Mouse (Mus musculus): ENCODE measurements at regions not wholly inside any gene's neighbourhood (a gene's known extent, or its start where the extent isn't known, plus 50 kb on each side); places are given as distances from the start of the nearest gene placed in this dataset.

GRCm38 (mm10) chr12:32628552-32628951 lies 190.8 kb upstream of the Nampt start:
- DNase-seq (ENCODE audit: low spot score): no peak
- 79% methylated on average over 1 of the region's 1 CpGs for WGBS

GRCm38 (mm10) chr12:32632935-32633334 lies 186.4 kb upstream of the Nampt start:
- ATAC-seq (ENCODE audit: low FRiP score): no peak
- Histone ChIP-seq H3K4me1 (ENCODE audit: insufficient read depth, low read length) (no peaks in the 10 kb centered on the region), H3K36me3 (ENCODE audit: insufficient read depth, low read length) (no peaks in the 10 kb centered on the region), H3K4me2 (ENCODE audit: low read depth, low read length, poor library complexity, severe bottlenecking) (no peak overlapping the region), H3K9ac (replicated peaks; ENCODE audit: low read length, poor library complexity, severe bottlenecking) (no peak overlapping the region), H3K9me3 (ENCODE audit: low read length) (no peaks in the 10 kb centered on the region), H3K27me3 (ENCODE audit: insufficient read depth, low read length) (no peaks in the 10 kb centered on the region), H3K4me3 (ENCODE audit: low read depth, low read length) (no peak overlapping the region), H3K27ac (ENCODE audit: low read depth, low read length) (no peak overlapping the region)
- TF ChIP-seq CTCF (IDR thresholded peaks at IDR 0.05): no peak
- WGBS: 35% methylated on average over 3 of the region's 3 CpGs
- DNase-seq (ENCODE audit: low spot score): peak; percentile 22

More at GRCm38 (mm10) chr12:32628552-32628951, 190.8 kb upstream of the Nampt start:
- Histone ChIP-seq H3K4me1 (ENCODE audit: insufficient read depth, low read length) (no peaks in the 10 kb centered on the region), H3K9ac (replicated peaks; ENCODE audit: low read length, poor library complexity, severe bottlenecking) (no peak overlapping the region), H3K4me3 (ENCODE audit: low read depth, low read length) (no peak overlapping the region), H3K27me3 (ENCODE audit: insufficient read depth, low read length) (no peaks in the 10 kb centered on the region), H3K4me2 (ENCODE audit: low read depth, low read length, poor library complexity, severe bottlenecking) (no peak overlapping the region), H3K27ac (ENCODE audit: low read depth, low read length) (no peak overlapping the region), H3K36me3 (ENCODE audit: insufficient read depth, low read length) (no peaks in the 10 kb centered on the region), H3K9me3 (ENCODE audit: low read length) (no peaks in the 10 kb centered on the region)
- no peak for ATAC-seq (ENCODE audit: low FRiP score)
- no peak for TF ChIP-seq CTCF (IDR thresholded peaks at IDR 0.05)

- ATAC-seq (ENCODE audit: low FRiP score) (no peak), DNase-seq (ENCODE audit: low spot score) (no peak)
- Histone ChIP-seq H3K27me3 (ENCODE audit: insufficient read depth, low read length) (no peaks in the 10 kb centered on the region), H3K9ac (replicated peaks; ENCODE audit: low read length, poor library complexity, severe bottlenecking) (no peak overlapping the region), H3K27ac (ENCODE audit: low read depth, low read length) (no peak overlapping the region), H3K4me2 (ENCODE audit: low read depth, low read length, poor library complexity, severe bottlenecking) (no peak overlapping the region), H3K36me3 (ENCODE audit: insufficient read depth, low read length) (no peaks in the 10 kb centered on the region), H3K9me3 (ENCODE audit: low read length) (no peaks in the 10 kb centered on the region), H3K4me1 (ENCODE audit: insufficient read depth, low read length) (no peaks in the 10 kb centered on the region), H3K4me3 (ENCODE audit: low read depth, low read length) (no peak overlapping the region)
- no peak for TF ChIP-seq CTCF (IDR thresholded peaks at IDR 0.05)
- WGBS: 73% methylated on average over 5 of the region's 5 CpGs
These were observed 184.3 kb upstream of the Nampt start for GRCm38 (mm10) chr12:32635055-32635454.

GRCm38 (mm10) chr12:32637400-32638100 lies 181.8 kb upstream of the Nampt start:
- 2% methylated on average over 8 of the region's 8 CpGs for WGBS
- peak; percentile 80 for DNase-seq (ENCODE audit: low spot score)

GRCm38 (mm10) chr12:32640591-32640990 lies 178.8 kb upstream of the Nampt start:
- ATAC-seq (ENCODE audit: low FRiP score) (no peak), DNase-seq (ENCODE audit: low spot score) (no peak)
- Histone ChIP-seq H3K9me3 (ENCODE audit: low read length) (no peaks in the 10 kb centered on the region), H3K36me3 (ENCODE audit: insufficient read depth, low read length) (no peaks in the 10 kb centered on the region), H3K9ac (replicated peaks; ENCODE audit: low read length, poor library complexity, severe bottlenecking) (no peak overlapping the region), H3K4me1 (ENCODE audit: insufficient read depth, low read length) (no peaks in the 10 kb centered on the region), H3K4me3 (ENCODE audit: low read depth, low read length) (no peak overlapping the region), H3K27ac (ENCODE audit: low read depth, low read length) (no peak overlapping the region), H3K27me3 (ENCODE audit: insufficient read depth, low read length) (no peaks in the 10 kb centered on the region), H3K4me2 (ENCODE audit: low read depth, low read length, poor library complexity, severe bottlenecking) (no peak overlapping the region)
- 70% methylated on average over 2 of the region's 2 CpGs for WGBS
- no peak for TF ChIP-seq CTCF (IDR thresholded peaks at IDR 0.05)

More at GRCm38 (mm10) chr12:32637400-32638100, 181.8 kb upstream of the Nampt start:
- peak overlapping the region; percentile 18; the same call in 1 of the 2 replicates for H3K4me2 ChIP-seq (ENCODE audit: low read depth, low read length, poor library complexity, severe bottlenecking)
- peak; percentile 87 for TF ChIP-seq CTCF (IDR thresholded peaks at IDR 0.05)
- no peak overlapping the region for H3K27ac ChIP-seq (ENCODE audit: low read depth, low read length)
- peak; percentile 62; the same call in 1 of the 2 replicates for ATAC-seq (ENCODE audit: low FRiP score)
- no peaks in the 10 kb centered on the region for H3K27me3 ChIP-seq (ENCODE audit: insufficient read depth, low read length)
- H3K9ac ChIP-seq (replicated peaks; ENCODE audit: low read length, poor library complexity, severe bottlenecking): no peak overlapping the region
- H3K4me3 ChIP-seq (ENCODE audit: low read depth, low read length): no peak overlapping the region
- no peaks in the 10 kb centered on the region for H3K9me3 ChIP-seq (ENCODE audit: low read length)
- no peaks in the 10 kb centered on the region for H3K36me3 ChIP-seq (ENCODE audit: insufficient read depth, low read length)
- no peaks in the 10 kb centered on the region for H3K4me1 ChIP-seq (ENCODE audit: insufficient read depth, low read length)

GRCm38 (mm10) chr12:32642493-32642892 lies 176.9 kb upstream of the Nampt start:
- no peak overlapping the region for H3K4me3 ChIP-seq (ENCODE audit: low read depth, low read length)
- DNase-seq (ENCODE audit: low spot score): no peak
- H3K36me3 ChIP-seq (ENCODE audit: insufficient read depth, low read length): no peaks in the 10 kb centered on the region
- no peak overlapping the region for H3K27ac ChIP-seq (ENCODE audit: low read depth, low read length)
- no peaks in the 10 kb centered on the region for H3K27me3 ChIP-seq (ENCODE audit: insufficient read depth, low read length)
- H3K9me3 ChIP-seq (ENCODE audit: low read length): no peaks in the 10 kb centered on the region
- H3K4me1 ChIP-seq (ENCODE audit: insufficient read depth, low read length): no peaks in the 10 kb centered on the region
- no peak for ATAC-seq (ENCODE audit: low FRiP score)
- no peak for TF ChIP-seq CTCF (IDR thresholded peaks at IDR 0.05)
- no peak overlapping the region for H3K9ac ChIP-seq (replicated peaks; ENCODE audit: low read length, poor library complexity, severe bottlenecking)
- 96% methylated on average over 1 of the region's 1 CpGs for WGBS
- H3K4me2 ChIP-seq (ENCODE audit: low read depth, low read length, poor library complexity, severe bottlenecking): no peak overlapping the region

Measured in midbrain, postnatal 0 days (tissue).